Mouse (Mus musculus): ENCODE data around the gene Arhgap23.
A peak's percentile ranks its signal among the peaks of the same experiment; 100 is the strongest.

Arhgap23 gene

GRCm38 (mm10) chr11:97532950-97533582 lies 117.7 kb downstream of the Arhgap23 start:
- DNase-seq (ENCODE audit: low spot score in 2 of 2) = no peak

DNA sequence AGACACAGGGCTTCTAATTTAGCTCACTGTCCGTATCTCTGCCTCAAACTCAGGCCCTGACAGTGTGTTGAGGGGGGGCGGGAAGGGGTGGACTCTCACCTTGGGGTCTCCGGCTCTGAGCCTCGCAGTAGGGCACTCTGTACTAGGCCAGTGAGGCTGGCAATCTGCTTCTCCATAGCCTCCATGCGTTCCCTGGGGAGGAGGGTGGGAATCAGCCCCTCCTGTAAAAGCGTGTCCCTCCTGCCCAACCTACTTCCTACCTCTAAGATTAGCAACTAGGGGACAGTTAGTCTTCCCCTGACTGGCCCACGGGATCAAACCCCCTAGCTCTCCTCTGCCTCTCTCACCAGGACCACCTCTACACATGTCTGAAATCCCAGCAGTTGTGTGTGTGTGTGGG lies 118.3 kb downstream of the Arhgap23 start:
- no peak for DNase-seq (ENCODE audit: low spot score in 2 of 2)

GRCm38 (mm10) chr11:97534442-97535307 lies 119.3 kb downstream of the Arhgap23 start:
- peak in 1 of 2 experiments; percentile 65 for DNase-seq (ENCODE audit: low spot score in 2 of 2)

GRCm38 (mm10) chr11:97535308-97535630 lies 119.9 kb downstream of the Arhgap23 start:
- no peak for DNase-seq (ENCODE audit: low spot score in 2 of 2)

DNA sequence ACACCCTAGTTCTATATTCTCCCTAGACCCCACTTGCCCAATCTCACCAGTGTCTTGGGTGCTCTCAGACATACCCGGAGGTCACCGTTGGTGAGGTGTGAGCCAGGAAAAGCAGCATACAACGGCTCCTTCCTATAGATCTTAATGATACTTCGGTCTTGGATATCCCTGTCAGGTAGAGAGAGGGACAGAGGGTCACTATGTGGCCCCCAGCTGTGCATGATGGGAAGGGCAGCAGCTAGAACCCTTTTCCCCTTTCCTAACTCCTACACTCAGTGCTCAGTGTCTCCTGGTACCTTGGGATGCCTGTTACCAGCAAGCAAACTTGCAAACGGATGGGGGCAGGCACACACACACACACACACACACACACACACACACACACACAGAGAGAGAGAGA lies 120.3 kb downstream of the Arhgap23 start:
- DNase-seq (ENCODE audit: low spot score in 2 of 2) = no peak

- no peak for DNase-seq (ENCODE audit: low spot score in 2 of 2)
Measured at GRCm38 (mm10) chr11:97536083-97536747, 120.9 kb downstream of the Arhgap23 start.

DNA sequence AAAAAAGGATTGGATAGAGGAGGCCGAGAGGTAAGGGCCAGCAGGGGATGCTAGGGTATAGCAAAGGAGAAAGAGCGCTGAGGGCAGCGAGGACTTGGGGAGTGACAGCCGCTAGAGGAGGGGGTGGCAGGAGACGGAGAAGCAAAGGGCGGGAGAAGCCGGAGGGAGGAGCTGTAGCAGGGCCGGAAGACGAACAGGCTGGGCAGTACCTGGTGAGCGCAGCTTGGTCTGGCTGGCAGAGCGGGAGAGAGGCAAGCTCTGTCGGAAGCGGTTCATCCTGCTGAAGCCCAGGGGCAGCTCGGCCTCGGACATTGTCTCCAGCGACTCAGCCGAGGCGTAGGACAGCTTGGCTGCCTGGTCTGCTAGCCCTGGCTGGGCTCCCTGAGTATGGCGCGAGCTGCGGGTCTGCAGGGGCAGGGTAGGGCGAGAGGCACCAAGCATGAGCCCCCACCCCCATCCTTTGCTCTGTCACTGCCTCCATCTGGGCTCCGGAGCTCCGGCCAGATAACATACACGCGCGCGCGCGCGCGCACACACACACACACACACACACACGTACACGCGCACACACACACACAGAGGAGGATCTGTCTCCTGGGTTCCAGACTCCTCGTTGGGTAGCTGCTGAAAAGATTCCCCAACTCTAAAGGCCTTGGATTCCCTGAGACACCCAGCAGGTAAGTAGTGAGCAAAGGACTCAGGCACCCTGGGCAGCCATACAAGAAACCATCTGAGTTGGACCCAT lies 121.7 kb downstream of the Arhgap23 start:
- DNase-seq (ENCODE audit: low spot score in 2 of 2) = no peak

DNA sequence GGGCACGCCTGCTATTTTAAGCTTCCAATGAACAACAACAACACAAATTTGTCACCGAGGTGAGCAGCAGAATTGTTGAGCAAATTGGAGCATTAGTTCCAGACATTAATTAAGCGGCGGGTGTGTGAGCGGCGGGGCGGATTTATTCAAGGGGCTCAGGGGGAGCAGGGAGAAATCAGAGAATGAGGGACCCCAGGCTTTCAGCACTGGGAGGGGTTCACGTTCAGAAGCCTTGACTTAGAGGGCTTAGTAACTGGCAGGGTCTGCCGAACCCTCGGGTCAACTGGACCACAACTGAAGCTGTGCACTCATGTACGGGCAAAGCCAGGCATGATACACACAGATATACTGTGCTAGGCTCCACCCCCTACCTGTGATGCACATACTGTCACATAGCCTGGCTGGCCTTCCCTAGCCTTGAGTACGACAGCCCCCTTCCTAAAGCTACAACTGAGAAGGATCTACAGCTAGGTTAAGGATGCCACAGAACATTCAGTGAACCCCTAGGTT lies 122.3 kb downstream of the Arhgap23 start:
- no peak for DNase-seq (ENCODE audit: low spot score in 2 of 2)

- DNase-seq (ENCODE audit: low spot score in 2 of 2) = no peak
Measured at GRCm38 (mm10) chr11:97539622-97540021, 124.3 kb downstream of the Arhgap23 start.

DNA sequence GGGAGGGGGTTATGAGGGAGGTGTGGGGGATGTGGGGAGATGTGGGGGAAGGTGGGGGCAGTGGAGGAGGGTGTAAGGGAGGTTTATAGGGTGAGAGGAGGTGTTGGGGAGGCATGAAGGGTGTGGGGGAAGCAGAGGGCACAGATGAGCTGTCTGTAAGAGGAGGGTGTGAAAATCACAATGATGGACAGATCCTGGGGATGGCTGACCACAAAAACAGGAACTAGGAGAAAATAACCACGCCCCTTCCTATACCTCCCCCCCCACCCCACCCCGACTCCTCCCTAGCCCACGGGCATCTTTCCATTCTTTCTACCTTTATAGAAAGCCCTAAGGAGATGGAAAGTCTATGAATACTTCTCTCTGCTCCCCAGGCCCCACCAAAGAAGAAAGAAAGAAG lies 124.8 kb downstream of the Arhgap23 start:
- DNase-seq (ENCODE audit: low spot score in 2 of 2) = no peak

- peak; percentile 86 to 89 for DNase-seq (ENCODE audit: low spot score in 2 of 2)
Measured at GRCm38 (mm10) chr11:97540604-97541003, 125.3 kb downstream of the Arhgap23 start.

DNA sequence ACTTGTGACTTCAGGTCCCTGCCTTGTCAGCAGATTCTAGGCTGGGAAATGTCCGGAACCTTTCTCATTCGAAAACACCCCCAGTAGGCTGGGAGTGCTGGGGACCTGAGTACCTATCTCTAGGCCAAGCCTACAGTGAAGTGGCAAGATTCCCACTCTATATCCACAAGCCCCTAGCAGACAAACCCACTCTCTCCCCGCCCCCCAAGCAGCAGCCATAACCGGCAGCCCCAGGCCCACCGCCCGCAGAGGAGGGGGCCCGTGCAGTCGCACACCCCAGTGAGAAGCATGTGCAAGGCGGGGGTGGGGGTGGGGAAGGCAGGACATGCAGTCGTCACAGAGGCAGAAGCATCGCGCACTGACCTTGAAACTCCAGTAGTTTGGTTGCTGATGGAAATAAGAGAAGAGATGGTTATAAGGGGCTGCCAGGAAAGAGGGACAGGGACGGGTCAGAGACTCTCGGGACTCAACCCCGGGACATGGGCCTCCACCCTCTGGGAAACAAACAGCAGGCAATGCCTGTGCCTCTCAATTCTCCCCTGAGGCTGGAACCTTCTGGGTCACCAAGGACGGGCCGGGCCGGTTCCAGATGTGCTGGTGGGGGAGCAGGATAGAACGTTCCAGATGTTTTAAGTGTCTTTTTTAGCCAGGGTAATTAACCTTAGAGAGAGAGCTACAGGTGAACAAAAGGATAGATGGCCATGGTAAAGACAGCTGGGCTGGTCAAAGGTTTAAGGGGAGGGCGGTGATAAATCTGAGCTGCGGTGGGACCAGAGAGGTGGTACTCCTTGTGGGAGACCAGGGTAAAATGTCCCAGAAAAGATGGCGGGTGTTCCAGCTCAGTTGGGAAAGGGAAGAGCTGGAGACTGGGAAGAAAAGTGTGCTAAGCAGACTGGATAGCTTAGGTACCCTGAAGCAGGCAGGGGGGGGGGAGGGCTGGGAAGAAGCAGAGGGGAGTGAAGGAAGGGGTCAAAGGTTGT lies 127.1 kb downstream of the Arhgap23 start:
- DNase-seq (ENCODE audit: low spot score in 2 of 2) = no peak

DNA sequence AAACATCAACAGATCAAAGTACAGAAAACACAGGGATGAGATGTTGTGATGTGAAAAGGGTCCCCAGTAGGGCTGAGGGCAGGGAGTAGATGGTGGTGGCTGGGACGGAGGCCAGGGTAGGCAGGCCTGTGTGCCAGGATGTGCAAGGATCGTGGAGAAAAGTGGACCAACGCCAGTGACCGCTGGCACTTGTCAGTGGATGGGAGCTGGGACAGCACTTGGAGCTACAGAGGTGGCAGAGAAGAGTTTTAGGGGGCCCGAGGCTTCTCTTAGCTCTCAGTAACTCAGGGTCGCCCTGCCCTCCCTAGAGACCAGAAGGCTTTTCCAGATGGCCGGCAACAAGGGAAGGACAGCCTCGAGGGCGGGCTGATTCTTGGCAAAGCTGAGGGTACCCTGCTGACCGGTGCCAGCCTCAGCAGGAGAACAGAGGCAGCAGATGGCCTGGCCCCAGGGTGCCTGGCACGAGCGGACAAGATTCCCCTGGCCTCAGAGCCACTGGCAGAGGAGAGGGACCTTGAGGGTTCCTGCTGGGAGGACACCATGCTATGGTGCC lies 127.9 kb downstream of the Arhgap23 start:
- peak; percentile 77 to 85 for DNase-seq (ENCODE audit: low spot score in 2 of 2)

DNA sequence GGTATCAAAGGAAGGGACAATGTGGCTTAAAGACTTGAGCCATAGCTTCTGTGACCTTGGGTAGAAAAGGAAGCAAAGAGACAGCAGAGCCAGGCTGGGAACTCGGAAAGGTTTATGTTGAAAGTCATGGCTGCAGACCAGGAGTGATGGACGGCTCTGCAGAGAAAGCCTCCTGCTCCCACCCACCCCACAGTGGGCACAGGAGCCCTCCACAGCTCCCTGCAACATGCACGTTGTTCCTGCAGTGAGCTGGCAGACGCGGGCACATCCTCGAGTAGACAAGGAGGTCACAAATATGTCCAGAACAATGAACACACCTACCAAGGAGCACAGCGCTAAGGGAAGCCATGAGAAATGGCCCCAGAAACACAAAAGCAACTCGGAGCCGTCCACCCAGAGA lies 128.6 kb downstream of the Arhgap23 start:
- no peak for DNase-seq (ENCODE audit: low spot score in 2 of 2)

DNA sequence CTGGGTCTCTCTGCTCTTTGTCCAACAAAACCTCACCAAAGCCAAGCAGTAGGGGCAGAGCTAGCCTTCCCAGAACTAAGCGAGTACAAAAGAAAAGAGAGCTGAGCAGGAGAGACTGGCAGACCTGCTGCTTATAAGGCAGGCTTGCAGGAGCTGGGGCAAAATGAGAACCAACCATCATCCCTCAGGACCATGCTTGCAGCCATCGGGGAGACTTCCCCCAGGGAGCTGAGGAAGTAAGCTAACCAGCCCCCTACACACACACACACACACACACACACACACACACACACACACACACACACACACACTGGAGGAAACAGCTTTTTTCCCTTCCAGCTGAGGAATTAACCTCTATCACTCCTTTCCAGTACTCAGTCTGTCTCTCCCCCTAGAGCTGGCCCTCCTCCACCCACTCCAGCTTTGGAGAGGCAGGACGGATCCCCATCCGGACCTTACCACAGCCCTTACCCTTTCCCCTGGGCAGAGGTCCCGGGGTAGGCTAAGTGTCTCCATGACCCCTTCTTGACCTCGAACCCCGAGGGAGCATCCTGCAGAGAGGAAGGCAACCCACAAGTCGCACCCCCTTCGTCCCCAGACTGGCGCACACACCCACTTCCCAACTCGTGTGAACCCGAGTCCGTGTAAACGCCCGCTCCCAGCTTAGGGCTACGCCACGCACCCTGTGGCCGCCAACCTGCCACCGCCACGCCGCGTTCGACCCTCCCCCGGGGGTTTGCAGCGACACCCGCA lies 130.7 kb downstream of the Arhgap23 start:
- no peak for DNase-seq (ENCODE audit: low spot score in 2 of 2)

DNA sequence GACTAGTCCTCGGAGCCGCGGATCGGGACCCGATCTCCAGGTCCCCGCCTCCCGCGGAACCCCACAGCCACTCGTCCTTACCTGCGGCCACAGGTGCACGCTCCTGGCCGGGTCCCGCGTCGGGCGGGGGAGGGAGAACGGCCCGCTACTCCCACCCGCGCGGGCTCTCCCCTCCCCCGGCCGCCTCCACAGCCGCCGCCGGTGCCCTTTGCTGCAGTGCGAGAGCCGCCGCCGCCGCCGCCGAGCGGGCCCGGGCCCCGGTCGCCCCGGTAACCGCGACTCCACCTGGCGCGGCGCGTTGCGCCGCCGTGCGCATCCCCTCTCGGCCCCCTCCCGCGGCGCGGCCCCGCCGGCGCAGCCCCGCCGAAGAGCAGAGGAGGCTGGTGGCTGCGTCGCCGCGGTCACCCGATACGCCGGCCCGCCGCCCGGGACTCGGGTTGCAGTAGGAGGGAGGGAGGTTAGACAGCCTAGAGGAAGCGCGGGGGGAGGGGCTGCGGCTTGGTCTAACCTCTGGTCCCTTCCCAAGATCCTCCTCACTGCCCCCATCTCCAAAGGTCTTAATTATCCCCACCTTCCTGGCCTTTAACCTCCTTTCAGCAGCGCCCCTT lies 131.6 kb downstream of the Arhgap23 start:
- peak in 1 of 2 experiments; percentile 65 for DNase-seq (ENCODE audit: low spot score in 2 of 2)

DNA sequence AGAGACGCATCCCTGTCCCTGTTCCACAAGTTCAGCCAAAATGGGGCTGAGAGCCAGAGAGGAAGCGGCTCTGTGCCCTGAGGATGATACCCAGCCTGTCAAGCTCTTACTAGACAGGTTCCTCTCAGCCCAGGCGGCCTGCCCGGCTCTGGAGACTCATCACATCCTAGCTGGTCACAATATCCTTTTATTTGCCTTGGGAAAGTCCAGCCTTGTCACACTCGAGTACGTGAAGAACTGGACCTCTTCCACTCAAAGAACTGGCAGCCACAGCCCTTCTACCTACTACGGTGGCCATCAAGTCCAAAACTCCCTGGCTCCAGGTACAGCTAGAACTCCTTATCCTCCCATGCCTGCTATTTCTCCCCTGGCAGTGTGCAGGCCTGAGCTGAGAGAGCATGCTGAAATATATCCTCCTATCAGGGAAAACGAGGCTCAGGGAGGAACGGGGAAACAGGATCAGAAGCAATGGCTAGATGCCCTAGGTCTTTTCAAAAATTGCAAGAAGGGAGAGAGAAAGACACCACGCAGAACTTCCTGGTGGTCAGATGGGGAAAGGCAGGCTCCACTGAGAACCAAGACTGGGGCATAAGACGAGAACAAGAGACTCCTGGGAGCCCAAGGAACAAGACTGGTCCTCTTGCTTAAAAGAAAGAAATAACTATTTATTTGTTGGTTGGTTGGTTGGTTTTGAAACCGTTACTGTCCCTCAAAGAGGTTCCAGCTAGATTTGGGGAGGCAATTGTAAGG lies 132.8 kb downstream of the Arhgap23 start:
- no peak for DNase-seq (ENCODE audit: low spot score in 2 of 2)

DNA sequence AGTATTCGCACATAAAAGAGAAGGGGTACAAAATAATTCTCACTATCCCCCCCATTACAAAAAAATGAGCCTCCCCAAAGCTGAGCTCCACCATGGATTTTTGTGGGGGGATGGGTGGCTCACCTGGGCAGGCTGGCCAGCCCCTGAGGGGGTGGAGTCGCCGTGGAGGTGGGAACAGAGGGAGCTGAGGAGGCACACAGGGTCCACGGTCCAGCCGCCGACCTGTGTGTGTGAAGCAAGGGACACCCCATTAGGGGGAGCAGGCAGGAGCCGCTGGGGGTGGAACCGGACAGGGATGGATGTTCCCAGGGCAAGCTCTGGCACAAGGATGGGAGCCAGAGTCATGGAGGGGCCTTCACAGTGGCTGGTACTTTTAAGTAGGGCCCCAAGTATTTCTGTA lies 133.4 kb downstream of the Arhgap23 start:
- no peak for DNase-seq (ENCODE audit: low spot score in 2 of 2)

Measured in right cerebral cortex, postnatal 10 days (tissue).